Mouse (Mus musculus): ENCODE results near the gene Rbfox2.

DNA sequence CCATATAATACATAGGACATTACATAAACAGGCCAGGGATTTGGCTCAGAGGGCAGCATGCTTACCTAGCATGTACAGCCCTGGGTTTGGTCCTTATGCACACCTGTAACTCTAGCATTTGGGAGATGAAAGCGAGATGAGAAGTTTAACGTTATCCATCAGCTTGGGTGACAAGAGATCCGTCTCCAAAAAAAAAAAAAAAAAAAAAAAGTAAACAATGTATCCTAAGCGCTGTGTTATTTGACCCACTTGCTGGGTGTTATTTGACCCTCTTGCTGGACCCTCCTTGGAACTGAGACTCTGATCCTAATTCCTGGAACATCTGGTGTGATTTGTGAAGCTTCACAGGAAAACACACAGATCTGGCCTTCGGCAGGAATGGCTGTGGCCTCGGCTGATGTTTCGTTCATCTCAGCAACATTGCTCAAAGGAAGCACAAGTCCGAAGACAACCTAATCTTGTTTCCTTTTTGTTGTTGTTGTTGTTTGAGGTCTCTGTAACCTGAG is 32.2 kb upstream of the Rbfox2 start:
- no peak for TF ChIP-seq CTCF (IDR thresholded peaks at IDR 0.05; ENCODE audit: extremely low read depth, insufficient read depth, insufficient read length, insufficient replicate concordance)
- TF ChIP-seq POLR2A (IDR thresholded peaks at IDR 0.05; ENCODE audit: low read depth, low read length) = no peak
